Mouse (Mus musculus) CD4-positive helper T cell, adult 2 months (primary cell): ENCODE data around the gene Nmt1.

Experiments used
- DNase-seq: peaks from one replicate; pipeline ENCODE4 v3.0.0-alpha.2; 2012; ENCODE audit warnings: low read depth, missing footprints, low spot score

The Nmt1 gene

DNA sequence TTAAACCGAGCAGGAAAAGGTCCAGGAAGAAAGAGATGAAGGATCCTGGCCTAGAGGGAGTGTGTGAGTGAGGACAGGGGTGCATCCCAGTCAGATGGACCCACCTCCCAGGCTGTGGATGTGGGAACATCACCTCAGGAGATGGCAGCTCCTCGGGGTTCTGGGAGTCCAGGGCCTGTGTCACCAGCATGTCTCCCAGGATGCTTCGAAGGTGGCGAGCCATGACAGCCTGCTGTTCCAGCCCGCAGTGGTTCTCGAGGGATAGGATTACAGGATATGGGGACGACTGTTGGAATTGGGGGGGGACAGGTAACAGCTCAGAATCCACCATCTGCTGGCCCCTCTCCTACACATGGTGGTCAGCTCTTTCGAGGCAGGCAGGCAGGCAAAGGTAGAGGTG lies 48.6 kb downstream of the Nmt1 start:
- DNase-seq, result no peak

GRCm38 (mm10) chr11:103078131-103078530 lies 50.1 kb downstream of the Nmt1 start:
- no peak for DNase-seq

DNA sequence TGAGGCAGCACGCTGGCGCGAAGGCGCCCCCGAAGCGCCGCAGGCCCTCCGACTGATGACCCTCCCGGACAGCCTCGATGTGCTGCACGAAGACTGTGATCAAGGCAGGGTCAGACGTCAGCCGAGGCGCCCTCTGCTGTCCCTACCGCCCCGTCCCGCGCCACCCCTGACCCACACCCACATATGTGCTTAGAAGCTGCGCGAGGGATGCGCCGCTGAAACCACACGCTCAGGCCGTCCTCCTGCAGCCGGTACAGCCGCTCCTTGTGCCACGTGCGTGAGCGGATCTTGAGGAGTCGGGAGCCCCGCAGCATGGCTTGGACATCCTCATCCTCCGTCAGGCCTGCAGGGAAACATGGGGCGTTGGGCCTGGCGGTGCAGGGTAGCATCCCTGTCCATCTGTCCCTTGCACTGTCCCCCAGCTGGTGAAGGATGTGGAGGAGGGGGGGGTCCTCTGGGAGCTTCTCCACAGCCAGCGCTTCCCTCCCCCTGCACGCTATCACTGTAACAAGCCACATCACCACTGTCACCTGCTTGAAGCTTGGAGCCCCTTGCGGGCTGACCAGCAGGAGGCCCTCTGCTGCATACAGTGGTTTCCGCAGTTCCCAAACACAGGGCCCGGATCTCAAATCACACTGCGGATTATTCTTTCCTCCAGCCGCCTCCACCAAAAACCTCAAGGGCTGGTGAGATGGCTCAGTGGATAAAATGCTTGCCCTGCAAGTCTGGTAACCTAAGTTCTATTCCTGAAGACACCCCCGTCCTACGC lies 52.5 kb downstream of the Nmt1 start:
- DNase-seq, result peak; percentile 38

DNA sequence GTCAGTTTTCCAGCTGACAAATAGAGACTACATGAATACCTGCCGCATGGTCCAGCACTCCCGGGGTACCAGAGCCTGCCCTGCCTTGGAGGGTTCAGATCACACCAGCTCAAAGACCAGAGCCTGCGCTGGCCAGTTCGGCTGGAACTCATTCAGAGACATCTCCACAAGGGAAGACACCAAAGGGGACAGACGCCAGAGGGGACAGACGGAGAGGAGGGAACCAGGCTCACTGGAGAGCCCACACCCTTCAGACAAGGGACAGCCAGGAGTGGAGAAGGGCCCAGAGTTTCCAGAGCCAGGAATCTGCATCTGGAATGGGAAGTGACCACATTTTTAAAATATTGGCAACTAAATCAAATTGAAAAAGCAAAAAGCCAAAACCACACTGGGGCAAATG lies 53.6 kb downstream of the Nmt1 start:
- DNase-seq, result no peak

GRCm38 (mm10) chr11:103093306-103093705 lies 65.3 kb downstream of the Nmt1 start:
- DNase-seq, result no peak

DNA sequence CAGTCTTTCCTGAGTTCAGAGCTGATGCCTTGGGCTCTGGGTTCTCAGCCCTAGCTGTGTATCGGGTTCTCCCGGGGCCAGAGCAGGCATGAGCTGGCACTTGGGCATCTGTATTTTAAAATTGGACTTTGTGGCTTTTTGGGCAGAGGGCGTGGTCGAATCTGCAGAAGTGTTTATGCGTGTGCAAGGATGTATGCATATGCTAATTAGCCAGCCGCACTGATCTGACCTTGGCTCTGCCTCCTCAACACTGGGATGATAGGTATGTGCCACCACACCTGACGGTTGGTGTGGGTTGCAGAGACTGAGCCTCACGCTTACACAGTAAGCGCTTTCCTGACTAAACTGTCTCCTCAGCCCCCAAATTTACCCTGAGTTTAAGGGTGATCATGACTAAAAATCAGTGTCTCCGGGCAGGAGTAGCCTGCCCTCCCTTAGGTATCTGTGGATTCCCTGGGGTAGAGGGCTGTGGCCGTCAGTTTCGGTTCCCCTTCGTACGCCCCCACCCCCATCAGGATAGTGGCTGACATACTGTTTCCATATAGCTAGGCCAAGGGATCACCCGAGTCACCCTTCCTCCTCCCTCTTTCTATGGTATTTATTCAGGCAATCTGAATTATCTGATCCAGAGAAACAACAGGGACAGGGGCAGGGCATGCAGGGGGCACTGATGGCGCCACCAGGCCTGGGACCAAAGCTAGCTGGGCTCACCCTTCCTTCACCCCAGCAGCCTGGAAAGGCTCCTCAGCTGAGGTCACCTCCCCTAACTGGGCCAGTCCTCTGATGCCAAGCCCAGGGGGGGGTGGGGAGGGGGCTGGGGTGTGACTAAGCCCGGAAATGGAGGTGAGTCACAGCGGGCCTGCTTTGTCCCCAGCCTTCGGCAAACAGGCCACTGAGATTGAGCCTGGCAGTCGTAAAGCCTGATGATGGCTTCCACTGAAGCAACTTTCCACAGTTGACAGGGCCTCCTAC lies 66.2 kb downstream of the Nmt1 start:
- no peak for DNase-seq

DNA sequence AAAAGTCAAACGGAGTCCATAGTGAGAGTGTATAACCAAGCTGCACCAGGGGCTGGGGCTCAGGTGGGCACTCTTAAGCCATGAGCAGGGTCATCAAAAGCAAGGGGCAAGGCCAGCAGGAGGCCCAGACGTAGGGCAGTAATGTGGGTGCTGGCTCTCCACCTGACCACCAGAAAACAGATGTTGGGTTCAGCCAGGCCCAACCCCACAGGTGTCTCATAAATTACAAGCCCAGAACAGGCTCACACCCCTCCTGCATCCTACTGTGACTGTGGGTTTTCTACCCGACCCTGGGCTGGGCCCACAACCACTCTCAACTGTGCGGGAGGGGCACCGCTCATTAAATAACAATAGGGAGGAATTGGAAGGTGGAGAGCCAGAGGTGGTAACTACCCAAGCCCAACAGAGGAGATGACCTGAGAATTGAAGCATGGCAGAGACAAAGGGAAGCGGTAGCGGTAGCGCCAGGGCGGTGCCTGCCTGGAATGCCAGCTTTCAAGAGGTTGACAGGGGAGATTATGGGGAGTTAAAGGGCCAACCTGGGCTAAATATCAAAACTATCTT lies 67.2 kb downstream of the Nmt1 start:
- no peak for DNase-seq

- DNase-seq, result no peak
Measured at GRCm38 (mm10) chr11:103095801-103096200, 67.8 kb downstream of the Nmt1 start.

GRCm38 (mm10) chr11:103096979-103097894 lies 69.2 kb downstream of the Nmt1 start:
- no peak for DNase-seq

- DNase-seq, result no peak
Measured at GRCm38 (mm10) chr11:103098531-103099190, 70.7 kb downstream of the Nmt1 start.

- DNase-seq, result no peak
Measured at GRCm38 (mm10) chr11:103099352-103099940, 71.5 kb downstream of the Nmt1 start.

GRCm38 (mm10) chr11:103100361-103100760 lies 72.4 kb downstream of the Nmt1 start:
- DNase-seq, result no peak

- peak; percentile 63 for DNase-seq
Measured at GRCm38 (mm10) chr11:103101481-103101865, 73.5 kb downstream of the Nmt1 start, which contains the start of the genes Plcd3 and Acbd4. Gene Plcd3, minus strand, starts transcription at chr11:103101658. Gene Acbd4, plus strand, starts transcription at chr11:103101682.

GRCm38 (mm10) chr11:103101866-103102501 lies 74.0 kb downstream of the Nmt1 start:
- peak; percentile 63 for DNase-seq

DNA sequence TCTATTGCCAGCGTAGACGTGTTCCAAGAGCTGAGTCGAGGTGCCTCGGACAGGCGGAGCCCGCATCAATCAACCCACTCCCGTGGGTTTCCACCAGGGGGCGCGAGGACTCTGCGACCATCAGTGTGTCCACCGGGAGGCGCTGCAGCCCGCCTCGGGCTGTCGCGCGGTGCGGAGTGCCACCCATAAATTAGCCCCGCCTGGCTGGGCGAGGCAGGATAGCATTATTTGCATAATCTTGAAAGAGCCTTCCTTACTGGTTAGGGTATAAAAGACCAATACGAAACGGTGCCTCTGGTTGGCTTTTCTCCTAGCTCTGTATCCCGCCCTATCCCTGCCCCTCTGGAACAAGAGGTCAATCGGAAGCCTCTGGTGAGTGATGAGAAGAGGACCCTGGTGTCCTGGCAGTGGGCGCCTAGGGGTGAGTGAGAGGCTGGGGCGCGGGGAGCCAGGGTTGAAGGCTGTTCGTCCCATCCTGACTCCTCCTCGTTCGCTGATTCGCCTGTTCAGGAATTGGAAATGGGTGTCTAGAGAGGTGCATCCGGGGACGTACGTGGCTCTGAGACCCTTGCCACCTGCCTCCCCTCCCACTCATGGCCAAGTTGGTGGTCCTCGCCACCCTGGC lies 74.8 kb downstream of the Nmt1 start:
- peak; percentile 98 for DNase-seq

GRCm38 (mm10) chr11:103103621-103104020 lies 75.6 kb downstream of the Nmt1 start:
- no peak for DNase-seq

GRCm38 (mm10) chr11:103104469-103104868 lies 76.5 kb downstream of the Nmt1 start:
- no peak for DNase-seq

DNA sequence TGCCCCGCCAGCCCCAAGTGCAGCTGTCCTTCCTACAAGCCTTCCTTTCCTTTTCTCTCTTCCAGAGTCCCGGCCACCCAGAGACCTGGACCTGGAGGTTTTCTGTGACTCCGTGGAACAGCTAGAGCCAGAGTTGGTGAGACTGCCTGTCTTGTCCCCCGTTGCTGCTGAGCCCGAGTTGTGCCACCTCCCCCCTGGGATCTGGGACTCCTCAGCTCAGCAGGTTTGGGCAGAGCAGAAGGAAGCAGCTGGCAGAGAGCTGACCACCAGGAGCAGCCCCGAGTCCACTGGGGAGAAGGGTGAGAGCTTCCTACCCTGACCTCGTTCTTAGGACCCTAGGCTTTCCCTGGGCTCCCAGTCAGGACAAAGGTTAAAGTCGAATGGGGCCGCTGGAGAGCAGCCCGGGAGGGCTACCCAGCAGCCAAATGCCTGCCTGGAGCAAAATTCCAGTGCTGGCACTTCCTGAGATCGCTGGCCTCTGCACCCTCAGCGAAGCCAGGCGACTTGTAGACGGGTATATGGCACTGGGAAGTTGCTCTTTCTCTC lies 77.3 kb downstream of the Nmt1 start:
- no peak for DNase-seq

GRCm38 (mm10) chr11:103105810-103106209 lies 77.8 kb downstream of the Nmt1 start:
- DNase-seq, result no peak
